ENCODE assay signal across 8 mouse cellular contexts in the genomic region with DNA sequence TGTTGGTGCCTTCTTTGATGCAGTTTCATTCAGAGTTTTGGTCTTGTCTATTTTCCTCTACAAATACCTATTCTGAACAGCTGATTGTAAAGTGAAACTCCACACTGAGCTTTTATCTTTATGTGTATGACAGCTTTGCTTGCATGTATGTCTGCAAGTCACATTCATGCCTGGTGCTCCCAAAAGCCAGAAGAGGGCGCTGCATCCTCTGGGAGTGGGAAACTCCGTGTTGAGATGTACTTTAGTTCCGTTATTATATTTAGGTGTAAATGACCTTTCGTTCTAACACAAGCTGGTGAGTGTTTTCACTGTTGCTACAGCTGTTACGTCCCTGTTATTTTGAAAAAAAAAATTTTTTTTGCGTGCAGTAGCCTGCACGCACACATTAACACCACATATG. TPM values are rescaled to one million over a fixed set of nuclear protein-coding genes. Genes with fewer than 3 reads are reported as not detected.
DNase-seq lines count a peak whose midpoint lies in the region; ATAC-seq lines count a peak whose summit lies in the region.

No protein-coding gene starts in this region.

- no peak for ATAC-seq in midbrain, embryonic 11.5 days (ENCODE audit: low FRiP score)
- no peak for ATAC-seq in midbrain, embryonic 15.5 days (replicated peaks)
- 0 out of 2 replicates have a peak, but pooled peaks have one; percentile 41 for ATAC-seq in granulocyte monocyte progenitor cell, adult 5-6 weeks (replicated peaks; ENCODE audit: poor library complexity, severe bottlenecking)

- peak; percentile 26 for DNase-seq in gastrocnemius, postnatal 10 days
- no peak for DNase-seq in gastrocnemius, postnatal 25 days
- peak; percentile 88 for DNase-seq in midbrain, embryonic 11.5 days (ENCODE audit: low spot score, missing footprints)
- DNase-seq in T-cell, adult 2 months (ENCODE audit: low spot score): peak; percentile 6
- peak; percentile 6 to 29 for DNase-seq in natural killer cell, adult 2 months (ENCODE audit: low spot score in 2 of 2)
- no peak for DNase-seq in urinary bladder, postnatal 4 days (ENCODE audit: low spot score in 2 of 2)

- no peak overlapping the region for H3K4me2 ChIP-seq in midbrain, embryonic 11.5 days
- no peak overlapping the region for H3K4me2 ChIP-seq in midbrain, embryonic 15.5 days

- H3K36me3 ChIP-seq in midbrain, embryonic 11.5 days (ENCODE audit: control insufficient read depth, insufficient read depth, low read length): no peaks in the 10 kb centered on the region
- no peaks in the 10 kb centered on the region for H3K36me3 ChIP-seq in midbrain, embryonic 15.5 days (replicated peaks)

- no peaks in the 10 kb centered on the region for H3K9me3 ChIP-seq in midbrain, embryonic 11.5 days (ENCODE audit: control insufficient read depth, low read length)
- H3K9me3 ChIP-seq in midbrain, embryonic 15.5 days: no peaks in the 10 kb centered on the region

- no peak overlapping the region for H3K27ac ChIP-seq in midbrain, embryonic 11.5 days (ENCODE audit: low read depth, low read length)
- no peak overlapping the region for H3K27ac ChIP-seq in midbrain, embryonic 15.5 days

- 56% methylated on average over 7 of the region's 7 CpGs for WGBS in midbrain, embryonic 11.5 days
- WGBS in midbrain, embryonic 15.5 days: 57% methylated on average over 7 of the region's 7 CpGs

- no peak overlapping the region for H3K9ac ChIP-seq in midbrain, embryonic 11.5 days (ENCODE audit: low read length)
- H3K9ac ChIP-seq in midbrain, embryonic 15.5 days: no peak overlapping the region

- no peak overlapping the region for H3K4me3 ChIP-seq in midbrain, embryonic 11.5 days (ENCODE audit: low read depth, low read length)
- H3K4me3 ChIP-seq in midbrain, embryonic 15.5 days: no peak overlapping the region

- H3K27me3 ChIP-seq in midbrain, embryonic 11.5 days (ENCODE audit: control insufficient read depth, insufficient read depth, low read length): no peaks in the 10 kb centered on the region
- H3K27me3 ChIP-seq in midbrain, embryonic 15.5 days (replicated peaks): no peaks in the 10 kb centered on the region

- H3K4me1 ChIP-seq in midbrain, embryonic 11.5 days (ENCODE audit: control insufficient read depth, insufficient read depth, low read length): no peaks in the 10 kb centered on the region
- H3K4me1 ChIP-seq in midbrain, embryonic 15.5 days: peaks cover 9% of the 10 kb centered on the region

RNA-seq across cellular contexts. Expression of a gene that starts 48.1 kb away (rescaled TPM):
- 1 to 10 TPM; 5.0 to 7.7 TPM for total RNA-seq in gastrocnemius, postnatal 10 days (2021)
- total RNA-seq in gastrocnemius, postnatal 25 days (2021): 1 to 10 TPM; 7.1 to 7.9 TPM
- polyA plus RNA-seq in midbrain, embryonic 11.5 days (2014; fragmentation: Nextera tagmentation; extraction: Ambion mirVana): 21.0 and 21.6 TPM in 2 replicates
- 16.7 and 16.8 TPM in 2 replicates for polyA plus RNA-seq in midbrain, embryonic 15.5 days (2015; fragmentation: Nextera tagmentation; extraction: Ambion mirVana)
- 44.6 and 47.5 TPM in 2 replicates for total RNA-seq in granulocyte monocyte progenitor cell, adult 5-6 weeks (2014; fragmentation: Nextera tagmentation)
- total RNA-seq in granulocyte monocyte progenitor cell, adult 5-6 weeks (2017): 52.3 and 56.8 TPM in 2 replicates

Comparison
In these comparisons a context has a peak if more than half of its experiments do, and no peak if none do; other contexts are left out.
1. DNase-seq: peak in gastrocnemius, postnatal 10 days (single experiment), midbrain, embryonic 11.5 days (single experiment), T-cell, adult 2 months (single experiment) and natural killer cell, adult 2 months (2 of 2); none in gastrocnemius, postnatal 25 days (single experiment) and urinary bladder, postnatal 4 days (0 of 2).
2. RNA of a gene that starts 48.1 kb away (total RNA-seq): 44.6 to 56.8 TPM in granulocyte monocyte progenitor cell, adult 5-6 weeks; 7.1 to 7.9 TPM in gastrocnemius, postnatal 25 days and 5.0 to 7.7 TPM in gastrocnemius, postnatal 10 days; every median in the first group is over 4 times any median in the second.